Mouse (Mus musculus) hindbrain, embryonic 12.5 days (tissue): ENCODE data around the gene Myt1l. TPM values are rescaled to one million over a fixed set of nuclear protein-coding genes. Genes with fewer than 3 reads are reported as not detected.
A peak's percentile ranks its signal among the peaks of the same experiment; 100 is the strongest.

Source experiments
- ATAC-seq: fragments of 200-750 bp; cut with Nextera tagmentation; 2 replicates; pipeline ENCODE4 v1.8.0; 2017; ENCODE audit warnings: moderate TSS enrichment; ENCODE audit not compliant: low FRiP score
- H3K27ac ChIP-seq: fragments of 300-500 bp; sonication (generic); 2 replicates; pipeline ENCODE4 v1.5.1; 2016; ENCODE audit warnings: mild to moderate bottlenecking
- H3K27me3 ChIP-seq: fragments of 300-500 bp; sonication (generic); 2 replicates; pipeline ENCODE4 v1.6.1; 2016; ENCODE audit warnings: mild to moderate bottlenecking
- H3K36me3 ChIP-seq: fragments of 300-500 bp; sonication (generic); 2 replicates; pipeline ENCODE4 v1.6.1; 2016; ENCODE audit warnings: mild to moderate bottlenecking
- H3K4me1 ChIP-seq: fragments of 300-500 bp; sonication (generic); 2 replicates; pipeline ENCODE4 v1.6.1; 2016
- H3K4me2 ChIP-seq: fragments of 300-500 bp; sonication (generic); replicated peaks from 2 replicates; pipeline ENCODE4 v1.6.1; 2016; ENCODE audit warnings: mild to moderate bottlenecking
- H3K4me3 ChIP-seq: fragments of 300-500 bp; sonication (generic); 2 replicates; pipeline ENCODE4 v1.5.1; 2016; ENCODE audit warnings: mild to moderate bottlenecking
- H3K9ac ChIP-seq: fragments of 300-500 bp; sonication (generic); 2 replicates; pipeline ENCODE4 v1.6.1; 2016; ENCODE audit warnings: mild to moderate bottlenecking, moderate library complexity
- H3K9me3 ChIP-seq: fragments of 300-500 bp; sonication (generic); replicated peaks from 2 replicates; pipeline ENCODE4 v1.6.1; 2016; ENCODE audit warnings: mild to moderate bottlenecking
- WGBS: fragments of 180-500 bp; shearing (Covaris S2); methylation state at CpG from one replicate; pipeline ENCODE4 v1.1.7; 2016; 5-methylcytosine and 5-hydroxymethylcytosine counted together
- polyA plus RNA-seq: library from polyadenylated mRNA; unstranded; fragments of >200 nt; fragmentation: Nextera tagmentation; extraction: Ambion mirVana; gene quantifications from 2 replicates; pipeline ENCODE4 v1.2.1, GENCODE M21; 2016

Myt1l gene
- polyA plus RNA-seq, 1 experiment from 2014 or later = 58.2 TPM

- Histone ChIP-seq H3K9me3 (no peaks in the 10 kb centered on the region), H3K4me2 (no peak overlapping the region), H3K27ac (no peak overlapping the region), H3K9ac (no peak overlapping the region), H3K27me3 (no peaks in the 10 kb centered on the region), H3K4me1 (no peaks in the 10 kb centered on the region), H3K4me3 (no peak overlapping the region), H3K36me3 (0 out of 2 replicates have a peak, but pooled peaks cover 9% of the 10 kb centered on the region)
- 83% methylated on average over 5 of the region's 5 CpGs for WGBS
- no peak for ATAC-seq
Observed at GRCm38 (mm10) chr12:29571613-29572012, 43.4 kb downstream of the Myt1l start.

- Histone ChIP-seq H3K9ac (no peak overlapping the region), H3K4me2 (no peak overlapping the region), H3K9me3 (peaks cover 18% of the 10 kb centered on the region), H3K27me3 (no peaks in the 10 kb centered on the region), H3K4me1 (no peaks in the 10 kb centered on the region), H3K36me3 (peaks cover 22% of the 10 kb centered on the region), H3K4me3 (no peak overlapping the region), H3K27ac (no peak overlapping the region)
- WGBS = 88% methylated on average over 1 of the region's 1 CpGs
- no peak for ATAC-seq
Observed at GRCm38 (mm10) chr12:29593787-29594186, 65.6 kb downstream of the Myt1l start.

DNA sequence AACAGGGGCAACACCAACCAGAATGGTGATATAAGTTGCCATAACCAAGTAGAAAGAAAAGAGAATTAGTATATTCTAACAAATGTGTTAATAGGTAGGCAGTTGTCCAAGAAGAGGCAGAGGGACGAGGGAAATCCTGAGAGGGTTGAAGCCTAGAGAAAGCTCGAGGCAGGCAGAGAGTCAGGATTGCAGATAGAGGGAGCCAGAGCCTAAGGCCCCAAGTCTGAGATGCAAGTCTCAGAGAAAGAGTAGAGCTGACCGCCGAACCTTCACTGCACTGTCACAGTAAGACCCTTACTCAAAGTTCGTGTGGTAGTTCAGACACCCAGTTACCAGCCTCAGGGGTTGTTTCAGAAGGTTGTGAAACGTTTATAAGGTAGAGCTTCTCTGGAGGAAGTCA lies 71.7 kb downstream of the Myt1l start:
- 59% methylated on average over 6 of the region's 6 CpGs for WGBS
- no peak overlapping the region for H3K4me2 ChIP-seq
- no peak overlapping the region for H3K27ac ChIP-seq
- no peaks in the 10 kb centered on the region for H3K4me1 ChIP-seq
- no peak overlapping the region for H3K9ac ChIP-seq
- H3K36me3 ChIP-seq = no peaks in the 10 kb centered on the region
- H3K27me3 ChIP-seq = no peaks in the 10 kb centered on the region
- no peak for ATAC-seq
- H3K4me3 ChIP-seq = no peak overlapping the region
- H3K9me3 ChIP-seq = no peaks in the 10 kb centered on the region

- H3K36me3 ChIP-seq = no peaks in the 10 kb centered on the region
- no peak overlapping the region for H3K4me3 ChIP-seq
- no peaks in the 10 kb centered on the region for H3K9me3 ChIP-seq
- no peaks in the 10 kb centered on the region for H3K27me3 ChIP-seq
- no peak overlapping the region for H3K9ac ChIP-seq
- no peaks in the 10 kb centered on the region for H3K4me1 ChIP-seq
- WGBS = 87% methylated on average over 6 of the region's 6 CpGs
- no peak overlapping the region for H3K27ac ChIP-seq
- no peak overlapping the region for H3K4me2 ChIP-seq
- ATAC-seq = no peak
Observed at GRCm38 (mm10) chr12:29601223-29601622, 73.0 kb downstream of the Myt1l start.

- Histone ChIP-seq H3K4me2 (no peak overlapping the region), H3K9me3 (no peaks in the 10 kb centered on the region), H3K9ac (no peak overlapping the region), H3K36me3 (no peaks in the 10 kb centered on the region), H3K27ac (no peak overlapping the region), H3K4me1 (no peaks in the 10 kb centered on the region), H3K27me3 (no peaks in the 10 kb centered on the region), H3K4me3 (no peak overlapping the region)
- 87% methylated on average over 7 of the region's 7 CpGs for WGBS
- ATAC-seq = no peak
Observed at GRCm38 (mm10) chr12:29604659-29605058, 76.5 kb downstream of the Myt1l start.

DNA sequence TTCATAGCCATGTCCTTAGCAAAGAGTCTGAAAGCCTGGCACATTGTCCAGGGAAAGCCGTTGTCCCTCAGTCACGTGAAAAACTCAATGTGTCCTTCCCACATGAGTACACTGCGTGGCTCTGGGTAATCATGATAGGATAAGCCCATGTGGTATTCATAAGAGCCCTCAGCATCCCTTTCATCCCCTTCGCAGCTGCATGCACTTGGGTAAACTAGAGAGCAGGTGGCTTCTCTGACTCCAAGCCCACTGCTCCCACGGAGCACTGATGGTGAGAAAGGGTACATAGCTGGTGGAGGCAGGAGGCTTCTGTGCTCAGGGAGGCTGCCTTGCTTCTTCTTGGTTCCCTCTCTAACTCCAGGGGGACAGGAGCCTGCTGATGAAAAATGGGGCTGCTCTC lies 76.9 kb downstream of the Myt1l start:
- WGBS = 88% methylated on average over 5 of the region's 5 CpGs
- no peaks in the 10 kb centered on the region for H3K4me1 ChIP-seq
- no peak overlapping the region for H3K9ac ChIP-seq
- H3K27me3 ChIP-seq = no peaks in the 10 kb centered on the region
- H3K27ac ChIP-seq = no peak overlapping the region
- no peaks in the 10 kb centered on the region for H3K36me3 ChIP-seq
- no peak overlapping the region for H3K4me3 ChIP-seq
- ATAC-seq = no peak
- no peak overlapping the region for H3K4me2 ChIP-seq
- no peaks in the 10 kb centered on the region for H3K9me3 ChIP-seq

- Histone ChIP-seq H3K9ac (no peak overlapping the region), H3K27ac (no peak overlapping the region), H3K27me3 (no peaks in the 10 kb centered on the region), H3K36me3 (no peaks in the 10 kb centered on the region), H3K4me2 (no peak overlapping the region), H3K4me3 (no peak overlapping the region), H3K4me1 (no peaks in the 10 kb centered on the region), H3K9me3 (no peaks in the 10 kb centered on the region)
- ATAC-seq = no peak
- WGBS = 87% methylated on average over 6 of the region's 6 CpGs
Observed at GRCm38 (mm10) chr12:29606221-29606620, 78.0 kb downstream of the Myt1l start.

DNA sequence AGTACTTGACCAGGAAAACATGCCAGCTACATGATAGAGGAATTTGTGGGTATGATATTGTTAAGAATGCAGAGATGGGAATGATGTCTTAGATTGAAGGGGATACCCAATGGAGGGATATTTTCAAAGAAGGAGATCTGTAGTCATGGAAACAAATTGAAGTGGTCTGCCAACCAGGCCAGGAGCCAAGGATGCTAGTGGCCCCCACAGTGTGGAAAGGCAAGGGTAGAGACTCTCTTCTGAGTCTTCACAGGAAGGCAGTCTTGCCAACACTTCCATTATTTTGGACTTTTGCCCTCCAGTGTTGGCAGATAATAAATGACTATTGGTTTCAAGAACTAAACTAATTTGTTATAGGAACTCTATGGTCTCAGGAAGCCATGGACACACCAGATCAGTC lies 89.6 kb downstream of the Myt1l start:
- H3K27me3 ChIP-seq = no peaks in the 10 kb centered on the region
- H3K27ac ChIP-seq = no peak overlapping the region
- no peak overlapping the region for H3K4me3 ChIP-seq
- no peak for ATAC-seq
- no peaks in the 10 kb centered on the region for H3K4me1 ChIP-seq
- H3K4me2 ChIP-seq = no peak overlapping the region
- no peaks in the 10 kb centered on the region for H3K9me3 ChIP-seq
- no peak overlapping the region for H3K9ac ChIP-seq
- H3K36me3 ChIP-seq = no peaks in the 10 kb centered on the region

DNA sequence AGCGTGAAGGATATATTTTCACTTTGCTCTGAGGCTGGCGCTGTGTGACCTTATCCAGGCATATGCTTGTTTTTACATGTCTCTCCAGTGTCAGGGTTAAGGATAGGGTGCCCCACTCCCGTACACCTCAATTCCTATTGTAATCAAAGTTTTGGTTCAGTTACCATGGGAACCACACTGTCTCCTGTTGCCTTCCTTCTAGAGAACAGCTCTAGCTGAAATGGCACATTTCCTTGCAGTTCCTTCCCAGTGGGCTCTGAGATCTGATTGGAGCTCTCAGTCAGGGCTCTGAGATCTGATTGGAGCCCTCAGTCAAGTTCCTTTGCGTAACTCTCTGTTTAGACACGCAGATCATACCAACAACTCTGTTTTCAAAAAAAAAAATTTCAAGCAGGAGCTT lies 93.3 kb downstream of the Myt1l start:
- no peaks in the 10 kb centered on the region for H3K9me3 ChIP-seq
- H3K27ac ChIP-seq = no peak overlapping the region
- peaks cover 5% of the 10 kb centered on the region; the same call in 1 of the 2 replicates for H3K4me1 ChIP-seq
- no peak overlapping the region for H3K4me3 ChIP-seq
- H3K27me3 ChIP-seq = no peaks in the 10 kb centered on the region
- H3K4me2 ChIP-seq = no peak overlapping the region
- ATAC-seq = no peak
- H3K9ac ChIP-seq = no peak overlapping the region
- WGBS = 74% methylated on average over 5 of the region's 5 CpGs
- no peaks in the 10 kb centered on the region for H3K36me3 ChIP-seq

- no peaks in the 10 kb centered on the region for H3K9me3 ChIP-seq
- no peaks in the 10 kb centered on the region for H3K27me3 ChIP-seq
- 0 out of 2 replicates have a peak overlapping the region, but pooled peaks have one; percentile 13 for H3K27ac ChIP-seq
- no peaks in the 10 kb centered on the region for H3K36me3 ChIP-seq
- ATAC-seq = 0 out of 2 replicates have a peak, but pooled peaks have one; percentile 9
- H3K9ac ChIP-seq = no peak overlapping the region
- 69% methylated on average over 15 of the region's 15 CpGs for WGBS
- H3K4me1 ChIP-seq = peaks cover 25% of the 10 kb centered on the region
- no peak overlapping the region for H3K4me3 ChIP-seq
- no peak overlapping the region for H3K4me2 ChIP-seq
Observed at GRCm38 (mm10) chr12:29627956-29628750, 100.0 kb downstream of the Myt1l start.

GRCm38 (mm10) chr12:29629875-29630538 lies 101.8 kb downstream of the Myt1l start:
- Histone ChIP-seq H3K4me1 (peaks cover 25% of the 10 kb centered on the region), H3K27me3 (no peaks in the 10 kb centered on the region), H3K4me2 (no peak overlapping the region), H3K9me3 (no peaks in the 10 kb centered on the region), H3K36me3 (no peaks in the 10 kb centered on the region), H3K4me3 (no peak overlapping the region), H3K9ac (no peak overlapping the region), H3K27ac (peak overlapping the region; percentile 90)
- 46% methylated on average over 10 of the region's 10 CpGs for WGBS
- ATAC-seq = peak; percentile 77

DNA sequence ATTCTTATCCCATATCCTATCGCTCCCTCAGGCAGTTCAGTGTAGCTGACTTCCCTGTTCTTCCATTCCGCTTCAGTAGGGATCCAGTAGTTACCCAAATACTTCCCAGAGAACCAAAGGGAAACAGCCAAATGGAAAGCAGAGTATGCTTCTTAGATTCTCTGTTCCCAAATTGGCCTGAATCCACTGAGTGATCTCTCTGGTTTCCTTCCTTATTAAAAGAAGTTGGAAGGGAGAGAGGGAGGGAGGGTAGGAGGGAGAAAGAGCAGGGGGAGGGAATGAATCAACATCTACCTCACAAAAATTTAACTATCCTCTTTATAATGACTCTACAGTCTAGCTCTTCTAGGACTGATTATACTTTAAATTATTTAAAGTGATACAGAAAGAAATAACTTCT lies 106.3 kb downstream of the Myt1l start:
- ATAC-seq = no peak
- peaks cover 15% of the 10 kb centered on the region for H3K4me1 ChIP-seq
- H3K27me3 ChIP-seq = no peaks in the 10 kb centered on the region
- no peak overlapping the region for H3K9ac ChIP-seq
- no peaks in the 10 kb centered on the region for H3K36me3 ChIP-seq
- H3K4me2 ChIP-seq = no peak overlapping the region
- no peak overlapping the region for H3K27ac ChIP-seq
- H3K9me3 ChIP-seq = no peaks in the 10 kb centered on the region
- 89% methylated on average over 2 of the region's 2 CpGs for WGBS
- no peak overlapping the region for H3K4me3 ChIP-seq
